Mouse (Mus musculus): ENCODE measurements around the gene Ccnt1.

DNA sequence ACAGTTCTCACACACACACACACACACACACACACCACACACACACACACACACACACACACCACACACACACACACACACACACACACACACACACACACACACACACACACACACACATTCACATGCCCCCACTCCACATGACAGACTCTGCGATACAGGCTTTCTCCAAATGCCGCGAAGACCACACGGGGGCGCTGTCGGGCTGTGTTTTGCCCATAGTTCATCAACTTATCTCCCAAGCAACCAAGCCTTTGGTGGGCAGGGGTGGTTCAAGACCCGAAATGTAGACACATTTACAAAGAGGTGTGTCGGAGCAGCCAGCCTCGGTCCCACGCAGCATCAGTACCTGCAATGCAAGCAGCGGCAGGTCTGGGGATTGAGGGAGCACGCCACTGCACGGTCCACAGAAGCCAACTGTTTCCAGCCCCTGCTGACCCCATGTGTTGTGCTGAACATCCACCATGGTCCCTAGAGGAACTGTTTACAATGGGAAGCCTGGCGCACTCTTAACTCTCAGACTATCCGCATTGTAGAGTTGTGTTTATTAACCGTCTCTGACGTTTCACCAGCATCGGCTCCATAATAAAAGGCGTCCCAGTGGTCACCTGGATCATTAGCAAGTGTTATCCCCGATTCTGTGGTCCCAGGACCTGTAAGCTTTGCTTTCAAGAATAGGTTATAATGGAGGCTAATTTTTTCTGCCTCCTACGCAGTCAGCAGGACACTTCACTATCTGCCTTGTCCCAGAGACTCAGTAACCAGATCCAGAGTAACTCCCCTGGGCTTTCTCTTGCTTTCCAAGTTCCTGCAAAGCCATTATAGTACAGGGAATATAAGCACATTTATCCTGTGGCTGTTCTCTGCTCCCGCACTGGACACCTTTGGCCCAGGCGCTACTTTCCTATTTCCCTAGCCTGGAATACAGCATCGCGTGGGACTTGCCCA lies 60.0 kb downstream of the Ccnt1 start:
- TF ChIP-seq CTCF (IDR thresholded peaks at IDR 0.05; ENCODE audit: extremely low read depth, insufficient read depth, insufficient read length, insufficient replicate concordance) (peak; percentile 93), POLR2A (IDR thresholded peaks at IDR 0.05; ENCODE audit: low read depth, low read length) (no peak)
